Mouse (Mus musculus) C2C12 (cell line): Measurements from ENCODE around the gene Nr4a1. TPM values are rescaled to one million over a fixed set of nuclear protein-coding genes. Genes with fewer than 3 reads are reported as not detected.

Experiments
- H3K27me3 ChIP-seq: one replicate; pipeline ENCODE4 v1.6.1; 2011; ENCODE audit not compliant: control insufficient read depth, insufficient read depth, insufficient read length
- H3K36me3 ChIP-seq: one replicate; pipeline ENCODE4 v1.6.1; 2011; ENCODE audit not compliant: control insufficient read depth, insufficient read depth
- H3K4me3 ChIP-seq: one replicate; pipeline ENCODE4 v1.5.1; 2011; ENCODE audit warnings: mild to moderate bottlenecking, control low read depth; ENCODE audit not compliant: poor library complexity, insufficient read depth, severe bottlenecking
- H3K79me2 ChIP-seq: one replicate; pipeline ENCODE4 v1.6.1; 2011; ENCODE audit not compliant: control insufficient read depth, insufficient read depth
- H3K79me3 ChIP-seq: one replicate; pipeline ENCODE4 v1.6.1; 2011; ENCODE audit warnings: low read depth, control low read depth
- H3ac ChIP-seq: one replicate; pipeline ENCODE3; 2011; ENCODE audit warnings: low read depth; ENCODE audit not compliant: control insufficient read depth, insufficient read length
- CEBPB ChIP-seq: IDR thresholded peaks from one replicate; pipeline ENCODE4 v1.6.1; 2011; ENCODE audit warnings: low read depth, mild to moderate bottlenecking, control low read depth, moderate library complexity
- CTCF ChIP-seq: IDR thresholded peaks from one replicate; pipeline ENCODE4 v1.5.1; 2011; ENCODE audit not compliant: control insufficient read depth, insufficient read depth, insufficient read length
- FOSL1 ChIP-seq: IDR thresholded peaks from one replicate; pipeline ENCODE4 v1.8.0; 2011; ENCODE audit warnings: mild to moderate bottlenecking, low read length; ENCODE audit not compliant: poor library complexity, insufficient read depth, severe bottlenecking
- MAX ChIP-seq: IDR thresholded peaks from one replicate; pipeline ENCODE4 v1.6.1; 2011; ENCODE audit warnings: mild to moderate bottlenecking, control low read depth
- MYOD1 ChIP-seq: IDR thresholded peaks from one replicate; pipeline ENCODE4 v1.6.1; 2011; ENCODE audit warnings: low read depth; ENCODE audit not compliant: control insufficient read depth, insufficient read length
- MYOG ChIP-seq: IDR thresholded peaks from one replicate; pipeline ENCODE4 v1.6.1; 2011; ENCODE audit not compliant: control insufficient read depth, insufficient read length; ENCODE audit errors: extremely low read depth
- USF1 ChIP-seq: IDR thresholded peaks from one replicate; pipeline ENCODE4 v1.6.1; 2011; ENCODE audit warnings: low read depth, mild to moderate bottlenecking, control low read depth, moderate library complexity
- polyA plus RNA-seq: library from polyadenylated mRNA; unstranded; fragments of >200 nt; fragmentation: generic; extraction: Trizol; gene quantifications from one replicate; pipeline ENCODE4 v1.2.1, GENCODE M21; 2012; ENCODE audit warnings: missing spikeins

Gene Nr4a1
- polyA plus RNA-seq, 1 experiment = 8.1 TPM

DNA sequence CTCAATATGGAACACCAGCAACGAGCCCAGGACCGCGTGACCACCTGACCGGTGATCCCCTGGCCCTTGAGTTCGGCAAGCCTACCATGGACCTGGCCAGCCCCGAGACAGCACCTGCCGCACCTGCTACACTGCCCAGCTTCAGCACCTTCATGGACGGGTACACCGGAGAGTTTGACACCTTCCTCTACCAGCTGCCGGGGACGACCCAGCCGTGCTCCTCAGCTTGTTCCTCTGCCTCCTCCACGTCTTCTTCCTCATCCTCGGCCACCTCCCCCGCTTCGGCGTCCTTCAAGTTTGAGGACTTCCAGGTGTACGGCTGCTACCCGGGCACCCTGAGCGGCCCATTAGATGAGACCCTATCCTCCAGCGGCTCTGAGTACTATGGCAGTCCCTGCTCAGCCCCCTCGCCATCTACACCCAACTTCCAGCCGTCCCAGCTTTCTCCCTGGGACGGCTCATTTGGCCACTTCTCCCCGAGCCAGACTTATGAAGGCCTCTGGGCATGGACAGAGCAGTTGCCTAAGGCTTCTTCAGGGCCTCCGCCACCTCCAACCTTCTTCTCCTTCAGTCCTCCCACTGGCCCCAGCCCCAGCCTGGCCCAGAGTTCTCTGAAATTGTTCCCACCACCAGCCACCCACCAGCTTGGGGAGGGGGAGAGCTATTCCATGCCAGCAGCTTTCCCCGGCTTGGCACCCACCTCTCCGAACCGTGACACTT, 16.2 kb downstream of the Nr4a1 start:
- no peak for TF ChIP-seq MYOD1
- TF ChIP-seq FOSL1 = no peak
- no peak for TF ChIP-seq USF1
- TF ChIP-seq MAX = no peak
- TF ChIP-seq MYOG = no peak
- TF ChIP-seq CEBPB = no peak
- no peak for TF ChIP-seq CTCF
- Histone ChIP-seq H3K79me2 (no peaks in the 10 kb centered on the region), H3ac (no peak overlapping the region), H3K4me3 (no peak overlapping the region), H3K36me3 (peaks cover 22% of the 10 kb centered on the region), H3K27me3 (no peaks in the 10 kb centered on the region), H3K79me3 (peaks cover 3% of the 10 kb centered on the region)

DNA sequence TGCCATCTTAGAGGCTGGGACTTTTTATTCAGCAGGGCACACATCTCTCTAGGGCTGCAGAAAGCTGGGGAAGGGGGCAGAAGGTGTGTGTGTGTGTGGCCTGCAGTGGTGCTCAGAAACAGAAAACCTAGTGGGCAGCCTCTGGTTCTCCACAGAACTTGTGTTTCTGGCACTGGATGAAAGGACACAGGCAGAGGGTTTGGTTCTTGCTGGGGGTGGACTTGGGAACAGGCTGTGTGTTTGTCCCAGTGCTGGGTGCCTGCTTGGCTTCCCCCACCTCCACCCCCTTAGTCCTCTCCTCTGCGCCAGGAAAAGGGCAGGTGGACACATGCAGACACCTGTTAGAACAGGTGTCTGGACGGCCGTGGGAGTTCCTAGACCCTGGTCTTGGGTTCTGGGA, 17.0 kb downstream of the Nr4a1 start:
- H3ac ChIP-seq = no peak overlapping the region
- no peaks in the 10 kb centered on the region for H3K79me2 ChIP-seq
- no peak overlapping the region for H3K4me3 ChIP-seq
- peaks cover 22% of the 10 kb centered on the region for H3K36me3 ChIP-seq
- peaks cover 3% of the 10 kb centered on the region for H3K79me3 ChIP-seq
- no peak for TF ChIP-seq MAX
- no peak for TF ChIP-seq MYOG
- H3K27me3 ChIP-seq = no peaks in the 10 kb centered on the region

DNA sequence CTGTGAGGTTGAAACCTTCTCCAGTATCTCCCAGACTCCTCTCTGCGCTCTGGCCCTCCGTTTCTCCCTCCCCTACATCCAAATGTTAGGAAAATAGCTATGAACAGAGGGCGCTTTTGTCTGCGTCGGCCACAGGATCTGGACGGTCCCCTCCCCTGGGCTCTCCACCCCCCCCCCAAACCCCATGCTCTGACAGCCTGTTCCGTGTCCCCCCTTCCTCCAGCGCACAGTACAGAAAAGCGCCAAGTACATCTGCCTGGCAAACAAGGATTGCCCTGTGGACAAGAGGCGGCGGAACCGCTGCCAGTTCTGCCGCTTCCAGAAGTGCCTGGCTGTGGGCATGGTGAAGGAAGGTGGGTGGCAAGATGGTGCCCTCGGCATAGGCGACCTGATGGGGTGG, 17.4 kb downstream of the Nr4a1 start:
- peaks cover 3% of the 10 kb centered on the region for H3K79me3 ChIP-seq
- H3K27me3 ChIP-seq = no peaks in the 10 kb centered on the region
- H3K4me3 ChIP-seq = no peak overlapping the region

DNA sequence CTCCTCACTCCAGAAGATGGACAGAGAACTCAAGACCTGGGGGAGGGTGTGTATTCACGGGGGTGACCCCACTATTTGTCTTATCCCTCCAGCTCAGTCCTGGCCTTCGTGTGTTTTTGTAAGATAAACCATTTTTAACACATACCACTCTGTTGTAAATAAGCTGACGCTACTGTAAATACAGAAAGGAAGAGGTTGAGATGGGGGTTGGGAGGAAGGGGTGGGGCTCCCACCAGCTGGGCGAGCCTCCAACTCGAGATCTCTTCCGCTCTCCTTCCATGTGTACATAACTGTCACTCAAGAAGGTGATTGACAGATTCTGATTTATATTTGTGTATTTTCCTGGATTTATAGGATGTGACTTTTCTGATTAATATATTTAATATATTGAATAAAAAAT, 20.3 kb downstream of the Nr4a1 start:
- Histone ChIP-seq H3K79me3 (peaks cover 1% of the 10 kb centered on the region), H3ac (no peak overlapping the region), H3K4me3 (no peak overlapping the region), H3K36me3 (peaks cover 22% of the 10 kb centered on the region), H3K79me2 (no peaks in the 10 kb centered on the region), H3K27me3 (no peaks in the 10 kb centered on the region)
- no peak for TF ChIP-seq MAX

More for the DNA sequence above, 17.4 kb downstream of the Nr4a1 start:
- no peak for TF ChIP-seq FOSL1
- no peak for TF ChIP-seq USF1
- TF ChIP-seq CEBPB = no peak
- no peak for TF ChIP-seq MYOG
- TF ChIP-seq CTCF = no peak
- TF ChIP-seq MYOD1 = no peak
- Histone ChIP-seq H3K79me2 (no peaks in the 10 kb centered on the region), H3ac (no peak overlapping the region), H3K36me3 (peaks cover 22% of the 10 kb centered on the region)

DNA sequence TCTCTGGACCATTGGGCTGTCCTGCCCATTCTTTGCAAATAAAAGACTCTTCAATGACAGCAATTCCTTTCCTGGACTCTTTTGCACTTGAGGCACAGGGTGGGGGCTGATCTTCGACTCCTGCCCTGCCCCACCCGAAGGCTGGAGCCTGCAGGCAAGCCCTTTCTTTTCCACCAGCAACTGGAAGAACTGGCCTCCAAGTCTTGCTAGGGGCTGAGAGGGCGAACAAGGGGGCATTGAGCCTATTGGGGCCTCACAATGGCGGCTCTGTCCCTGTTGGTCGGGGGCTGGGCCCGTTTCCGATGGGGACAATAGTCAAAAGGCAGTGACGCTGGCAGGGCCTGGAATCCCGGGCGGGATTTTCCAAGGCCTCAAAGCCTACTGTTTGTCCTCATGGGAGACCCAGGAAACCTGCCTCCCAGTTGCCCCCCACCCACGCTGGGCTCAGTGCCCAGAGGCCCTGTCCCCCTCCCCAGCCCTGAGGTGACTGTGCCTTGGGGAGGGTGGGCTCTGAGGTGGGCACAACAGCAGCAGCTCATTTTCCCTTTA, 23.4 kb downstream of the Nr4a1 start:
- H3K79me3 ChIP-seq = no peaks in the 10 kb centered on the region
- TF ChIP-seq MYOG (no peak), USF1 (no peak), MAX (no peak)
- H3K79me2 ChIP-seq = no peaks in the 10 kb centered on the region
- H3K27me3 ChIP-seq = no peaks in the 10 kb centered on the region
- H3K4me3 ChIP-seq = no peak overlapping the region
- H3ac ChIP-seq = no peak overlapping the region
- H3K36me3 ChIP-seq = peaks cover 18% of the 10 kb centered on the region

DNA sequence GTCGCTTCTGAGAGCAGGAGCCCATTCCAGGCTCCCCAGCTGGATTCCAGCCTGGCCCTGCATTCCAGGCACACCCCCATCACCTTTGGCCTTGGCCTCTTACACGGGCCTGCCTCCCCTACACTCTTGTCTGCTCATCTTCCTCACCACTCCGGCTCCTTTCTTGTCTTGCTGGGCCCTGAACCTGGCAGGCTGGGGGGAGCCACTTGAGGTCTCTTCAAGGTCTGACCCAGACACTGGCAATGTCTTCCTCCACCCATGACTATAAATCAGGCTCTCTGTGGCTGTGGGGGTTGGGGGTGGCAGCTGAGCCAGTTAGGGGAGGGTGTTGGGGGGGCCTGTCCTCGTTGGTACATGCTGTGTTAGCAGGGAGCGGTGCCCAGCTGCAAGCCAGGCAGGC, 24.5 kb downstream of the Nr4a1 start:
- Histone ChIP-seq H3K36me3 (peaks cover 6% of the 10 kb centered on the region), H3K4me3 (no peak overlapping the region), H3ac (no peak overlapping the region), H3K79me2 (no peaks in the 10 kb centered on the region), H3K79me3 (no peaks in the 10 kb centered on the region), H3K27me3 (no peaks in the 10 kb centered on the region)
- TF ChIP-seq MYOD1 (no peak), MYOG (no peak), CTCF (no peak), FOSL1 (no peak), MAX (no peak), USF1 (no peak), CEBPB (no peak)
